Mouse (Mus musculus) telencephalon, adult 2 months (tissue): ENCODE results near the gene Grk6.

Source experiments
- DNase-seq: peaks from one replicate; pipeline ENCODE4 v3.0.0-alpha.2; 2011; ENCODE audit warnings: low read depth, low spot score

Gene Grk6

GRCm38 (mm10) chr13:55484520-55485088, 39.7 kb downstream of the Grk6 start:
- DNase-seq = no peak

DNA sequence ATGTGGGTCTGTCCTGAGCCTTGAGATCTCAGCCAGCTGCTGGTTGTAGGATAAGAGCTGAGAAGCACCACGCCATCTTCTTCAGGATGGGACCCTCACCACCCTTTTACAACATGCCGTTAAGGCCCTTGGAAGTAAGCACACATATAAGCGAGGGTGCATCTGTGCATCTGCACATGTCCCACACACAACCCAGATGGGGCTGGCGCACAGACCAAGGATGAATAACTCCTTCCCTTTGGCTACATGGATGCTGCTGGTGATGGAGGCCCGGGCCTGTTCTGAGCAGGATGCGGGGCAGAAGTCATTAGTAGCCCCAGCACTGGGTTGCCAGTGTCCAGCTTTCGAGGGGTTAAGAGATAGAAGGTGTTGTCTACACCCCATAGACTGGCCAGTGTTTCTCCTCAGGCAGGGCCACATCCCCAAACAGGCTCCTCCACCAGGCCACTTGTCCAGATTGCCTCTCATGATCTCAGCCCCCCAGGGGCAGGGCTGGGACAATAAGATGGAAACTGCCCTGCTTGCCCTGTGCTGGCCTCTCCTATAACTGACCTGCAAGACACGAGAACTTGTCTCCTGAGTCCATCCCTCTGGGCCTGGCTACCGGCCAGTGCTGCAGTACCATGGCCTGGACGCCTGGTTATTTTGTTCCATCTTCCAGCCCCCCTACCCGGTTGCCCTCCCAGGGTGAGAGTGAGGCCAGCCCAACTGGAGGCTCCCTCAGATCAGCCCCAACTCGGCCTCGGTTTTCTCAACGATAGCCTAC, 41.3 kb downstream of the Grk6 start:
- no peak for DNase-seq

- no peak for DNase-seq
Measured at GRCm38 (mm10) chr13:55486916-55487577, 42.2 kb downstream of the Grk6 start.

GRCm38 (mm10) chr13:55487578-55488498, 43.0 kb downstream of the Grk6 start, which contains the start of gene Dbn1:
Dbn1 (minus strand) TSS chr13:55488111.
- no peak for DNase-seq

GRCm38 (mm10) chr13:55494257-55494656, 49.4 kb downstream of the Grk6 start:
- DNase-seq = no peak

GRCm38 (mm10) chr13:55494883-55495621, 50.2 kb downstream of the Grk6 start:
- DNase-seq = no peak

DNA sequence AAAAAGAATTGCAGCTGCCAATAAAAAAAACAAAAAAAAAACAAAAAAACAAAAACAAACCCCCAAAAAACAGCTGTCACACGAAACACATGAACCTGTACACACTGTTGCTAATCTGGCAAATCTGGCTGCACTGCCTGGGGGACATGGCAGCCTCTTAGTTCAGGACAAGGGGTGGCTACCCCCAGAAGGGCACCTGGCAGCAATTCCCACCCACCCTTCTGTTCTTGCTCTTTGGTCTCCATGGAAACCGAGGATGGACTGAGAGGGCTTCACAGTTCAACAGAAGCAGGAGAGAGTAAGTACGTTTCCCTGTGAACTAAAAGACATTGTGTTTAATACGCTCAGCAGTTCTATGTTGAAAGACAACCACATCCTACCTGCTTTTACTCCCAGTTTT, 50.8 kb downstream of the Grk6 start:
- DNase-seq = no peak

DNA sequence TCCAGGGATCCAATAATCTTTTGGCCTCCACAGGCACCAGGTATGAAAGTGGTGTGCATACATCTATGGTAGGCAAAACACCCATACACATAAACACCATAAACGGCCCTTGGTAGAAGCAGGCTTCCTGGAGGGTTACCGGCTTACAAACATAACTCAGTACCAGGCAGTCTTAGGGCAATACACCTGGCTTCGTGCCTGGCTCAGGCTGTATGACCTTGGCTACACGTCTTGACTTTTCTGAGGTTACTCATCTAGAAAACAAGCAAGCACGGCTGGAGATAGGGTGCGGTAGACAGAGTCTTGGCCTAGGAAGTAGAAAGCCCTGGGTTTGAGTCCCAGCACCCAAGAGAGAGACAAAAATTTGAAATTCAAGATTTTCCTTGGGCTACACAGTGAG, 51.8 kb downstream of the Grk6 start:
- DNase-seq = no peak

DNA sequence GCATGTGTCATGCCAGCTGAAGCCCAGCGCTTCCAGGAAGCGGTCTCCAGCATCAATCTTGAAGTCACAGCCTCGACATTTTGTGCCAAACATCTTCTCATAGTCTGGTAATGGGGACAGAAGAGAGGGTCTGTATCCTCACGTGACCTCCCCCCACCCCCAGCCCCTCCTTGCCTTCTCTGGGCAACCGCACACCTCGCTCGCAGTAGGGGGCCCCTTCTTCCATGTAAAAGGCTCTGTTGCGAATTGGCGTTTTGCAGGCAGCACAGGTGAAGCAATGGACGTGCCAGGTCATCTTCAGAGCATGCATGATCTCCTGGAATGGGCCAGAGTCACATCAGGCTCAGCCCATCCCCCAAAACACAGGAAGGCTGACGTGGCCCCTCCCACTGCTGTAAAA, 54.0 kb downstream of the Grk6 start:
- DNase-seq = no peak

GRCm38 (mm10) chr13:55500575-55500974, 55.7 kb downstream of the Grk6 start:
- DNase-seq = no peak

GRCm38 (mm10) chr13:55502405-55502804, 57.5 kb downstream of the Grk6 start:
- DNase-seq = no peak

- DNase-seq = no peak
Measured at GRCm38 (mm10) chr13:55504390-55504789, 59.5 kb downstream of the Grk6 start.

DNA sequence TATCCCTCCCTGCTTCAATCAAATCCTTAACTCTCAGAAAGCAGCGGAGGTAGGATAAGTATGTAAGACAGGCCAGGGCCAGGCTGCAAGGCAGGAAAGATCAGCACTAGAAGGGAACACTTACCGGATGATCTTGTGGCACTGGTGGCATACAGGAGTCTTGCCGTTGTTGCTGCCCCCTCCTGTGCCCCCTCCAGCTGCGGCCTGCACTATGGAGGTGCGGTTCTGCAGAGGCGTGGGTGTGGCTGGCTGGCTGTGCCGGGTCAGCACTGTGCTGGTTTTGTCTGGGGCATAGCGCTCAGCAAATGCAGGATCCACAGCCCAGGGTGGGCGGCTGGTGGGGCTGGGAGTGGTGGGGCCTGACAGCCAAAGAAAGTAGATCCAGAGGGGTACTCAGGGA, 60.9 kb downstream of the Grk6 start:
- no peak for DNase-seq

- no peak for DNase-seq
Measured at GRCm38 (mm10) chr13:55506697-55507096, 61.8 kb downstream of the Grk6 start.

DNA sequence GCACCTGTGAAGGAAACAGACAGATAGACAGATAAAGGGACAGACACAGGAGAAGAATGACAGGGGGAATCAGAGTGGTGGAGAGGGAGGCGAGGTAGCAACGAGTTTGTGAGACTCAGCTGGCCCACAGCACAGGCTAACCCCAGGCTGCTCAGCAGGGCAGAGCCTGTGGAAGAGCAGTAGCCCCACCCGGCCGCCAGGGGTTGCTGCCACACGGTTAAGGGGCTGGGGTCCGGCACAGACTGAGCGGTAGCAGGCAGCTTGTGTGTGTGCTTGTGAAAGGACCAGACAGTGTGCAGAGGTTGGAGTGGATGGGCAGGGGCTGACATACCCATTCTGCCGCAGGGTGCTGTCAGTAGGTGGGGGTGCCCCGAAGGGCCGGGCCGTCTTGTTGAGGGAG, 63.0 kb downstream of the Grk6 start:
- DNase-seq = no peak

GRCm38 (mm10) chr13:55508531-55508930, 63.7 kb downstream of the Grk6 start:
- no peak for DNase-seq

DNA sequence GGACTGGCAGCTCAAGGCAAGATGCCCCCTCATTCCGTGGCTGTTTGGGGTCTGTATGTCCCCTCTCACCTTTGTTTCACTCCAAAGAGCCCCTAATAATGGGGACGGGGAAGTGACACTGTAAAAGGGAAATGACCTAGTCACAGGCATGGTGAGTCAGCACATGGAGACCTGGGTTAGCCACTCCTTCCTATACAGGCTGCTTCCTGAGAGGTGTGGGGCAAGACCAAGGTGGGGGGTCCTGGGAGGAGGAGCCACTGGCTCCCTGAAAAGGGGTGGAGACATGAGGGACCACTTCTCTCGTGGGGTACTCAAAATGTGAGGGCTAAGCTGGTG, 65.4 kb downstream of the Grk6 start:
- no peak for DNase-seq
